13 mouse cellular contexts compared by ENCODE assay signal in the genomic region with DNA sequence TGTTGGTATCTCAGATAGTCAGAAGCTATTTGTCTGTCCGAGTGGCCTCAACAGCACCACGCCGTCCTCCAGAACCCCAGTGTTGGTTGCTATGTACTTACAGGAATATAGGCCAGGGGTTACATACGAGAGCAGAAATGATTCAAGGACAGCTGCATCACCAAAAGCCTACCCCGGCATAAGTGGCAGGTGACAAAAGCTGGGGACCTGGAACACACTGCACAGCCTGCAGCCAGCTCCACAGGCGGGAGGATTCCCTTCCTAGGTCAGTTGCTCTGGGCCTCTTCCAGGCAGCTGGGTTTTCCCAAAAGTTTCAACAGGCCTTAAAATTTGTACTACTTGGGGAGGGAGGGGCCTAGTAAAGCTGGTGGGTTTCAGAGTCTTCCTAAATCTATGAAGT. TPM values are rescaled to one million over a fixed set of nuclear protein-coding genes. Genes with fewer than 3 reads are reported as not detected.
DNase-seq lines count a peak whose midpoint lies in the region; ATAC-seq lines count a peak whose summit lies in the region.
"Had no signal": no experiment of that assay in that cellular context is flagged by ENCODE, and none has a peak within 500 bp of the region (broad histone marks: within the 10 kb centered on the region; RNA-seq: fewer than 3 reads in every experiment).

No protein-coding gene starts in this region.

- no peak for ATAC-seq in kidney, embryonic 16.5 days (ENCODE audit: low FRiP score, low TSS enrichment)
- ATAC-seq in forebrain, embryonic 16.5 days, result no peak
- ATAC-seq: CD4-positive, CD25-positive, alpha-beta regulatory T cell, adult 4 months; forebrain, embryonic 13.5 days; hindbrain, embryonic 16.5 days had no signal

- H3K9ac ChIP-seq in kidney, embryonic 16.5 days (replicated peaks; ENCODE audit: low read length), result 0 out of 2 replicates have a peak overlapping the region, but pooled peaks have one; percentile 14
- no peak overlapping the region for H3K9ac ChIP-seq in forebrain, embryonic 16.5 days (replicated peaks; ENCODE audit: low read depth, low read length)
- H3K9ac ChIP-seq: forebrain, embryonic 13.5 days had no signal

- H3K4me2 ChIP-seq in kidney, embryonic 16.5 days (replicated peaks; ENCODE audit: low read depth, low read length), result no peak overlapping the region
- H3K4me2 ChIP-seq in forebrain, embryonic 16.5 days (ENCODE audit: low read length), result no peak overlapping the region
- H3K4me2 ChIP-seq: forebrain, embryonic 13.5 days had no signal

- no peak for DNase-seq in kidney, adult 9 months
- DNase-seq in adipocyte (ENCODE audit: low spot score), result peak; percentile 26
- DNase-seq in heart, embryonic 10.5 days (ENCODE audit: low spot score), result no peak
- DNase-seq in heart, postnatal 4 days, result peak; percentile 33
- no peak for DNase-seq in spleen, postnatal 4 days (ENCODE audit: low spot score in 2 of 2)
- DNase-seq: kidney, adult 2 months; spleen, adult 18-20 months; thymus, adult 18-20 months had no signal

- WGBS in kidney, embryonic 16.5 days, result 91% methylated on average over 6 of the region's 6 CpGs
- 87% methylated on average over 6 of the region's 6 CpGs for WGBS in heart, embryonic 10.5 days
- WGBS in forebrain, embryonic 16.5 days, result 92% methylated on average over 6 of the region's 6 CpGs

- H3K9me3 ChIP-seq in kidney, embryonic 16.5 days (ENCODE audit: low read length), result no peaks in the 10 kb centered on the region
- H3K9me3 ChIP-seq in heart, embryonic 10.5 days, result no peaks in the 10 kb centered on the region
- no peaks in the 10 kb centered on the region for H3K9me3 ChIP-seq in forebrain, embryonic 16.5 days (ENCODE audit: control insufficient read depth, low read length)
- H3K9me3 ChIP-seq: forebrain, embryonic 13.5 days had no signal

- H3K27ac ChIP-seq in kidney, embryonic 16.5 days (ENCODE audit: low read length), result no peak overlapping the region
- peak overlapping the region; percentile 25; the same call in 1 of the 2 replicates for H3K27ac ChIP-seq in heart, embryonic 10.5 days
- H3K27ac ChIP-seq in forebrain, embryonic 16.5 days (ENCODE audit: low read length), result no peak overlapping the region
- H3K27ac ChIP-seq: forebrain, embryonic 13.5 days had no signal

- H3K4me3 ChIP-seq in kidney, embryonic 16.5 days (ENCODE audit: low read length), result no peak overlapping the region
- H3K4me3 ChIP-seq in heart, embryonic 10.5 days, result no peak overlapping the region
- no peak overlapping the region for H3K4me3 ChIP-seq in forebrain, embryonic 16.5 days (replicated peaks; ENCODE audit: low read length)
- H3K4me3 ChIP-seq: forebrain, embryonic 13.5 days had no signal

- H3K36me3 ChIP-seq in kidney, embryonic 16.5 days (ENCODE audit: insufficient read depth, low read length), result peaks cover 8% of the 10 kb centered on the region
- peaks cover 34% of the 10 kb centered on the region for H3K36me3 ChIP-seq in heart, embryonic 10.5 days
- H3K36me3 ChIP-seq in forebrain, embryonic 16.5 days (ENCODE audit: control insufficient read depth, insufficient read depth), result 0 out of 2 replicates have a peak, but pooled peaks cover 4% of the 10 kb centered on the region

- peaks cover 38% of the 10 kb centered on the region for H3K4me1 ChIP-seq in kidney, embryonic 16.5 days (ENCODE audit: insufficient read depth, low read length)
- H3K4me1 ChIP-seq in heart, embryonic 10.5 days, result peaks cover 71% of the 10 kb centered on the region
- H3K4me1 ChIP-seq in forebrain, embryonic 16.5 days (replicated peaks; ENCODE audit: control insufficient read depth, insufficient read depth, low read length), result peaks cover 17% of the 10 kb centered on the region

- no peaks in the 10 kb centered on the region for H3K27me3 ChIP-seq in kidney, embryonic 16.5 days (ENCODE audit: insufficient read depth, low read length)
- H3K27me3 ChIP-seq in heart, embryonic 10.5 days (ENCODE audit: insufficient read depth, poor library complexity, severe bottlenecking), result no peaks in the 10 kb centered on the region
- H3K27me3 ChIP-seq in forebrain, embryonic 16.5 days (replicated peaks; ENCODE audit: control insufficient read depth, insufficient read depth, low read length), result no peaks in the 10 kb centered on the region
- H3K27me3 ChIP-seq: forebrain, embryonic 13.5 days had no signal

RNA-seq across cellular contexts. Expression of a gene that starts 3.7 kb away (rescaled TPM):
- 148 and 161 TPM in 2 replicates for polyA plus RNA-seq in kidney, embryonic 16.5 days (2015; fragmentation: Nextera tagmentation; extraction: Ambion mirVana)
- polyA plus RNA-seq in heart, embryonic 10.5 days (2016; fragmentation: Nextera tagmentation; extraction: Ambion mirVana), result 193 and 205 TPM in 2 replicates
- total RNA-seq in heart, postnatal 4 days (2021), result 10 to 100 TPM; 76.4 to 80.4 TPM
- polyA plus RNA-seq in forebrain, embryonic 16.5 days (2015; fragmentation: Nextera tagmentation; extraction: Ambion mirVana), result 133 and 135 TPM in 2 replicates

RNA-seq across cellular contexts. Expression of a gene that starts 55.3 kb away (rescaled TPM):
- polyA plus RNA-seq in kidney, embryonic 16.5 days (2015; fragmentation: Nextera tagmentation; extraction: Ambion mirVana), result 62.0 and 62.8 TPM in 2 replicates
- 40.3 and 43.8 TPM in 2 replicates for polyA plus RNA-seq in heart, embryonic 10.5 days (2016; fragmentation: Nextera tagmentation; extraction: Ambion mirVana)
- 10 to 100 TPM; 40.7 to 43.0 TPM for total RNA-seq in heart, postnatal 4 days (2021)
- polyA plus RNA-seq in forebrain, embryonic 16.5 days (2015; fragmentation: Nextera tagmentation; extraction: Ambion mirVana), result 56.3 and 60.7 TPM in 2 replicates

Comparison
In these comparisons a context has a peak if more than half of its experiments do, and no peak if none do; other contexts are left out.
1. DNase-seq: peak in adipocyte (single experiment) and heart, postnatal 4 days (single experiment); none in kidney, adult 9 months (single experiment), heart, embryonic 10.5 days (single experiment) and spleen, postnatal 4 days (0 of 2).